Mouse (Mus musculus) CH12.LX (cell line): ENCODE data around the gene Dpy30. TPM values are rescaled to one million over a fixed set of nuclear protein-coding genes. Genes with fewer than 3 reads are reported as not detected.

Experiments
- DNase-seq: peaks from one replicate; pipeline ENCODE4 v3.0.0-alpha.2; 2013; ENCODE audit errors: extremely low read depth
- H3K27ac ChIP-seq: 2 replicates; pipeline ENCODE4 v1.5.1; 2012; ENCODE audit warnings: low read depth, mild to moderate bottlenecking, control low read depth, moderate library complexity; ENCODE audit not compliant: insufficient read depth
- H3K27me3 ChIP-seq: replicated peaks from 2 replicates; pipeline ENCODE3; 2012; ENCODE audit warnings: inconsistent platforms
- H3K36me3 ChIP-seq, 2 experiments: replicated peaks in 1 of 2; 2 replicates each; pipeline versions ENCODE3 to v1.6.1; 2012; ENCODE audit warnings: inconsistent platforms in 1 of 2, low read length in 1 of 2, mild to moderate bottlenecking in 1 of 2, mixed read lengths in 1 of 2, moderate library complexity in 1 of 2; ENCODE audit not compliant: control insufficient read depth in 1 of 2, insufficient read depth in 1 of 2
- H3K4me1 ChIP-seq, 2 experiments: 2 replicates each; pipeline ENCODE4 v1.6.1; 2012; ENCODE audit warnings: inconsistent platforms in 1 of 2, moderate library complexity in 1 of 2; ENCODE audit not compliant: insufficient read depth in 2 of 2, control insufficient read depth in 1 of 2
- H3K4me2 ChIP-seq: 2 replicates; pipeline ENCODE4 v1.6.1; 2012; ENCODE audit warnings: low read depth, mild to moderate bottlenecking, control low read depth; ENCODE audit not compliant: poor library complexity, insufficient read depth, severe bottlenecking
- H3K4me3 ChIP-seq, 3 experiments: fragments of 150-350 bp in 1 of 3; sonication (generic) in 1 of 3; replicated peaks in 1 of 3; 2 replicates each; pipeline versions ENCODE3 to v1.5.1; 2011 to 2012; ENCODE audit warnings: low read depth in 2 of 3, low read length in 2 of 3, mild to moderate bottlenecking in 2 of 3, moderate library complexity in 2 of 3, control low read depth in 1 of 3, improper control_type of control experiment in 1 of 3, inconsistent platforms in 1 of 3, mixed read lengths in 1 of 3; ENCODE audit not compliant: poor library complexity in 1 of 3
- H3K79me2 ChIP-seq: replicated peaks from 2 replicates; pipeline ENCODE4 v1.6.1; 2012; ENCODE audit warnings: mild to moderate bottlenecking, moderate library complexity; ENCODE audit not compliant: control insufficient read depth, poor library complexity, insufficient read depth, severe bottlenecking; ENCODE audit errors: extremely low read depth
- H3K9ac ChIP-seq: 2 replicates; pipeline ENCODE4 v1.6.1; 2012; ENCODE audit warnings: low read depth, mild to moderate bottlenecking, control low read depth, moderate library complexity; ENCODE audit not compliant: insufficient read depth
- H3K9me3 ChIP-seq: replicated peaks from 2 replicates; pipeline ENCODE3; 2012; ENCODE audit warnings: low read length, inconsistent platforms, mixed read lengths
- CHD2 ChIP-seq: IDR thresholded peaks from 2 replicates; pipeline ENCODE4 v1.6.1; 2011; ENCODE audit warnings: low read length, improper control_type of control experiment
- E2F4 ChIP-seq: IDR thresholded peaks from 2 replicates; pipeline ENCODE4 v1.6.1; 2011; ENCODE audit warnings: low read depth, low read length, improper control_type of control experiment; ENCODE audit not compliant: insufficient replicate concordance
- ETS1 ChIP-seq: conservative IDR thresholded peaks from 2 replicates; pipeline ENCODE4 v1.6.1; 2012; ENCODE audit warnings: low read depth, mild to moderate bottlenecking, inconsistent platforms, low read length, improper control_type of control experiment, moderate library complexity
- GABPA ChIP-seq: IDR thresholded peaks from 2 replicates; pipeline ENCODE4 v1.6.1; 2012; ENCODE audit warnings: low read depth, low read length, improper control_type of control experiment, inconsistent platforms; ENCODE audit not compliant: insufficient replicate concordance
- HCFC1 ChIP-seq: IDR thresholded peaks from 2 replicates; pipeline ENCODE4 v1.6.1; 2012; ENCODE audit warnings: low read depth, mild to moderate bottlenecking, inconsistent platforms, low read length, improper control_type of control experiment
- MAFK ChIP-seq: IDR thresholded peaks from 2 replicates; pipeline ENCODE4 v1.6.1; 2011; ENCODE audit warnings: low read length, improper control_type of control experiment; ENCODE audit not compliant: insufficient replicate concordance
- MAX ChIP-seq: IDR thresholded peaks from 2 replicates; pipeline ENCODE4 v1.6.1; 2011; ENCODE audit warnings: low read length, improper control_type of control experiment
- MEF2A ChIP-seq: IDR thresholded peaks from 2 replicates; pipeline ENCODE4 v1.6.1; 2014; ENCODE audit warnings: low read depth, mild to moderate bottlenecking, inconsistent platforms, low read length, improper control_type of control experiment, borderline replicate concordance
- PAX5 ChIP-seq: IDR thresholded peaks from 2 replicates; pipeline ENCODE4 v1.6.1; 2012; ENCODE audit warnings: low read length, inconsistent platforms, mixed read lengths
- POLR2A ChIP-seq: IDR thresholded peaks from 2 replicates; pipeline ENCODE4 v1.6.1; 2011; ENCODE audit warnings: low read depth, mild to moderate bottlenecking, improper control_type of control experiment, low read length
- RCOR1 ChIP-seq: conservative IDR thresholded peaks from 2 replicates; pipeline ENCODE4 v1.6.1; 2012; ENCODE audit warnings: low read depth, mild to moderate bottlenecking, inconsistent platforms, low read length, improper control_type of control experiment
- SMC3 ChIP-seq: IDR thresholded peaks from 2 replicates; pipeline ENCODE4 v1.6.1; 2011; ENCODE audit warnings: low read depth, low read length, improper control_type of control experiment
- TBP ChIP-seq: conservative IDR thresholded peaks from 2 replicates; pipeline ENCODE4 v1.6.1; 2011; ENCODE audit warnings: low read depth, low read length, improper control_type of control experiment
- TCF12 ChIP-seq: IDR thresholded peaks from 2 replicates; pipeline ENCODE4 v1.6.1; 2014; ENCODE audit warnings: low read depth, mild to moderate bottlenecking, inconsistent platforms, low read length, improper control_type of control experiment
- ZKSCAN1 ChIP-seq: IDR thresholded peaks from 2 replicates; pipeline ENCODE4 v1.6.1; 2012; ENCODE audit warnings: low read depth, inconsistent platforms, low read length, improper control_type of control experiment, borderline replicate concordance
- ZNF384 ChIP-seq: IDR thresholded peaks from 2 replicates; pipeline ENCODE4 v1.6.1; 2012; ENCODE audit warnings: low read depth, low read length, improper control_type of control experiment, inconsistent platforms
- dilution Hi-C: fragments of 300-500 bp; cut with MboI; formaldehyde crosslinking; loops from 2 replicates; pipeline ENCODE4 v1.14.3; 2020; ENCODE audit warnings: low sequenced_read_pairs; ENCODE audit not compliant: extremely low pct_unique_long_range_greater_than_20kb, extremely low pct_ligation_motif_present
- in situ Hi-C: fragments of 300-500 bp; cut with MboI; formaldehyde crosslinking; loops from 3 replicates; pipeline ENCODE4 v1.14.3; 2019; ENCODE audit warnings: low sequenced_read_pairs, low pct_ligation_motif_present, low pct_unique_long_range_greater_than_20kb, mixed read lengths
- polyA plus RNA-seq: library from polyadenylated mRNA; unstranded; fragments of >175 nt; gene quantifications from 2 replicates; pipeline ENCODE4 v1.2.1, GENCODE M21; 2012; ENCODE audit warnings: low read depth; ENCODE audit not compliant: insufficient read length
- total RNA-seq, 2 experiments: library from RNA; depleted of rRNA; stranded (reverse); fragments of 300-350 nt in 1 of 2; fragments of >200 nt in 1 of 2; gene quantifications; 2 replicates each; pipeline ENCODE4 v1.2.3; 2012 to 2014

Dpy30 gene
- total and polyA plus RNA-seq, 3 experiments = 66.7 to 244 (median 156) TPM

GRCm38 (mm10) chr17:74316309-74316863 lies 7.4 kb downstream of the Dpy30 start (continued):
- peak; percentile 76; the same call in 1 of the 2 replicates for TF ChIP-seq TBP
- TF ChIP-seq GABPA = no peak
- no peak for TF ChIP-seq MAFK
- peak; percentile 43; the same call in 1 of the 2 replicates for TF ChIP-seq E2F4
- peak; percentile 88; the same call in 1 of the 2 replicates for TF ChIP-seq TCF12
- TF ChIP-seq ETS1 = no peak
- no peak for TF ChIP-seq SMC3
- TF ChIP-seq ZKSCAN1 = no peak
- peak; percentile 51; the same call in 1 of the 2 replicates for TF ChIP-seq MEF2A
- no peak for TF ChIP-seq PAX5
- peak; percentile 91 for TF ChIP-seq MAX
- peak; percentile 38; the same call in 1 of the 2 replicates for TF ChIP-seq RCOR1

GRCm38 (mm10) chr17:74315445-74316308 lies 8.1 kb downstream of the Dpy30 start:
- Histone ChIP-seq H3K27ac (peak overlapping the region; percentile 50; the same call in 1 of the 2 replicates), H3K9ac (peak overlapping the region; percentile 97), H3K9me3 (no peaks in the 10 kb centered on the region), H3K4me3 (peak overlapping the region; percentile 77 to 88 (median 88)), H3K27me3 (no peaks in the 10 kb centered on the region), H3K4me1 (peaks cover 2 to 22% of the 10 kb centered on the region in 2 experiments; a peak in 3 of 4 replicates), H3K4me2 (peak overlapping the region; percentile 88), H3K79me2 (no peaks in the 10 kb centered on the region; the same call in 1 of the 2 replicates), H3K36me3 (peaks cover 8 to 35% of the 10 kb centered on the region in 2 experiments)
- TF ChIP-seq ZNF384 = peak; percentile 49
- no peak for TF ChIP-seq MEF2A
- 0 out of 2 replicates have a peak, but pooled peaks have one; percentile 13 for TF ChIP-seq CHD2
- in situ Hi-C loops = loop anchor here (25.0 kb wide), 1 partner anchor 303 kb away; no protein-coding TSS in a partner anchor
- dilution Hi-C loops = no loop called here
- no peak for DNase-seq

GRCm38 (mm10) chr17:74306021-74306420 lies 17.7 kb downstream of the Dpy30 start:
- no peaks in the 10 kb centered on the region for H3K9me3 ChIP-seq
- no peaks in the 10 kb centered on the region for H3K27me3 ChIP-seq
- no peak overlapping the region for H3K27ac ChIP-seq
- H3K9ac ChIP-seq = no peak overlapping the region
- H3K4me3 ChIP-seq = no peak overlapping the region
- H3K36me3 ChIP-seq = peaks cover 31 to 78% of the 10 kb centered on the region in 2 experiments
- dilution Hi-C loops (no loop called here), in situ Hi-C loops (loop anchor here (25.0 kb wide), 1 partner anchor 294 kb away; no protein-coding TSS in a partner anchor)
- H3K4me2 ChIP-seq = no peak overlapping the region
- peaks cover 0 to 2% of the 10 kb centered on the region in 2 experiments; a peak in 1 of 4 replicates for H3K4me1 ChIP-seq
- no peaks in the 10 kb centered on the region; the same call in 1 of the 2 replicates for H3K79me2 ChIP-seq
- TF ChIP-seq HCFC1 = no peak
- TF ChIP-seq POLR2A = no peak
- TF ChIP-seq GABPA = no peak
- DNase-seq = no peak
